Mouse (Mus musculus) urinary bladder, postnatal 0 days (tissue): ENCODE data around the gene Chrna9. TPM values are rescaled to one million over a fixed set of nuclear protein-coding genes. Genes with fewer than 3 reads are reported as not detected.

Experiments used
- microRNA-seq: library from miRNA; unstranded; fragments of <30 nt; microRNA quantifications from one replicate; pipeline ENCODE4, GENCODE M21; 2016
- polyA plus RNA-seq: library from polyadenylated mRNA; unstranded; fragments of >200 nt; fragmentation: Nextera tagmentation; extraction: Ambion mirVana; gene quantifications from 2 replicates; pipeline ENCODE4 v1.2.1, GENCODE M21; 2015

Gene Chrna9
- not detected in 2 replicates for polyA plus RNA-seq

DNA sequence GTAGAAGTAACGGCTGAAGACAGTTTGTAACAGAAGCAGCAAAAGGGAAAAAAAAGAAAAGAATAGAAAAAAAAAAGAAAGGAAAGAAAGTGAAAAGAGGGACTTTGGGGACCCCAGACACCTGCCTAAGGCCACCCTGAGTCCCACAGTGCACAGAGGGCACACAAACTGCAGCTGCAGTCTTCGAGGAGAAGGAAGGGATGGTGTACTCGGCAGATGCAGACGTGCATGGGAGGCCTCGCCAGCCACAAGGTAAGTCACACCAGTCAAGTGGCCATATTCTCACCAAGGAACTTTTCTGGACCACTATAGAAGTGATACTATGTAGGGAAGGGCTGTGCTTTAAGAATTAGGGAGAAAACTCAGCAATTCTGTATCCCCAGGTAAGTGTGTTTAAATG lies at the start of gene Chrna9:
TSS of gene Chrna9 (plus strand) at position 139 of the 400 bp plus-strand sequence.

DNA sequence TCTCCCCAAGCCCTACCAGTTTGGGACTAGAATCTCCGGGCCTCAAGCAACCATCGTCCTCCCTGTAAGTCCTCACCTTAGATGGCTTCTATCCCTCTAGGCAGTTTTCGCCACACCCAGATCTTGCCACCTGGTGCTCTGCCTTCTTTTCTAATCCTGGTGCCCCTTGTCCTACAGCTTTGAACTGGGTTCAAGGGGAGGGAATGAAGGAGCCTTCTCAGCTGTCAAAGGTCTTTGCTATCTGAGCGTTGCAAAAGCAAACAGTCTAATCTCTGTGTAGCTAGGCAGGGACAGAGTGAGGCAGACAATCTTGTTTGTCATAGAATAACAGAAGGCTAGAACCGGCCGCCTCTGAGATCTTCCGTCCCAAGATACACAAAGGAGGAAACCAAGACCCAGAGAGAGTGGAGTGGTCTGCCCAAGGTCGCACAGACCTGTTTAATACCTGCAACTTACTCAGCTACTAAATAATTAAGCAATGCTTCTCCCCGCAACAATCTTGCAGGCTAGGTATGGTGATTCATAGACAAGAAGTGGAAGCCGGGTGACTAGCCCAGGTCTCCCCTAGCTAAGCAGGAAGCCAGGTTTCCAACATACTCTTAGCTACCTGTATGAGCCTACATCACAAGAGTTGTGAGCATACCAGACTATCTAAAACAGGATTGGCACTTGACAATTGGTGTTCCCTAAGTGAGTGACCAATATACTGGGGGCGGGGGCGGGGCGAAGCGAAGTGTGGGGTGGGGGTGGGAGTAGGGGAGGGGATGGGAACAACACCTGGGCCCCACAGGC lies 69.6 kb downstream of the Chrna9 start, which contains the start of gene 9130230L23Rik:
TSS of gene 9130230L23Rik (minus strand) at position 152 of the 792 bp plus-strand sequence.

Small RNA genes lying within 50 kb of the gene (microRNA-seq; reads per million reads assigned to microRNA genes)
- not detected for gene Gm25952

Other genes with a start within 250 kb of the Chrna9 start
- 18.4 and 23.6 TPM in 2 replicates for gene Pds5a, start 236.6 kb upstream of the Chrna9 start, polyA plus RNA-seq
- gene N4bp2, start 171.4 kb upstream of the Chrna9 start, polyA plus RNA-seq, result 9.0 and 9.8 TPM in 2 replicates
- 0.73 and 1.6 TPM in 2 replicates for gene Rhoh, start 73.7 kb upstream of the Chrna9 start, polyA plus RNA-seq
- 2.4 and 3.3 TPM in 2 replicates for gene 9130230L23Rik, start 69.4 kb downstream of the Chrna9 start, polyA plus RNA-seq
- gene Rbm47, start 238.2 kb downstream of the Chrna9 start, polyA plus RNA-seq, result 24.8 and 28.9 TPM in 2 replicates